Mouse (Mus musculus) kidney, embryonic 14.5 days (tissue): ENCODE results near the gene Ufc1. TPM values are rescaled to one million over a fixed set of nuclear protein-coding genes. Genes with fewer than 3 reads are reported as not detected.

Experiments used
- ATAC-seq: fragments of 200-750 bp; cut with Nextera tagmentation; 2 replicates; pipeline ENCODE4 v1.8.0; 2017; ENCODE audit warnings: moderate number of reproducible peaks, mild to moderate bottlenecking, moderate TSS enrichment, moderate library complexity; ENCODE audit not compliant: low FRiP score, low TSS enrichment
- H3K27ac ChIP-seq: fragments of 300-500 bp; sonication (generic); 2 replicates; pipeline ENCODE4 v1.5.1; 2014; ENCODE audit warnings: low read depth, mild to moderate bottlenecking, low read length, moderate library complexity, mixed read lengths
- H3K27me3 ChIP-seq: fragments of 300-500 bp; sonication (generic); 2 replicates; pipeline ENCODE4 v1.6.1; 2014; ENCODE audit warnings: mild to moderate bottlenecking, low read length; ENCODE audit not compliant: control insufficient read depth, insufficient read depth
- H3K36me3 ChIP-seq: fragments of 300-500 bp; sonication (generic); 2 replicates; pipeline ENCODE4 v1.6.1; 2014; ENCODE audit warnings: low read length, mixed read lengths; ENCODE audit not compliant: control insufficient read depth, insufficient read depth
- H3K4me1 ChIP-seq: fragments of 300-500 bp; sonication (generic); 2 replicates; pipeline ENCODE4 v1.6.1; 2014; ENCODE audit warnings: low read length, mixed read lengths; ENCODE audit not compliant: control insufficient read depth, insufficient read depth
- H3K4me2 ChIP-seq: fragments of 300-500 bp; sonication (generic); replicated peaks from 2 replicates; pipeline ENCODE4 v1.6.1; 2014; ENCODE audit warnings: low read depth, mild to moderate bottlenecking, low read length
- H3K4me3 ChIP-seq: fragments of 300-500 bp; sonication (generic); 2 replicates; pipeline ENCODE4 v1.5.1; 2014; ENCODE audit warnings: mild to moderate bottlenecking, low read length
- H3K9ac ChIP-seq: fragments of 300-500 bp; sonication (generic); 2 replicates; pipeline ENCODE4 v1.6.1; 2014; ENCODE audit warnings: low read depth, mild to moderate bottlenecking, low read length, moderate library complexity
- H3K9me3 ChIP-seq: fragments of 300-500 bp; sonication (generic); 2 replicates; pipeline ENCODE4 v1.6.1; 2016; ENCODE audit warnings: low read length; ENCODE audit not compliant: control insufficient read depth
- WGBS: fragments of 180-500 bp; shearing (Covaris S2); extraction: QIAGEN DNeasy Blood & Tissue Kit; methylation state at CpG from one replicate; pipeline ENCODE4 v1.1.7; 2014; 5-methylcytosine and 5-hydroxymethylcytosine counted together
- polyA plus RNA-seq: library from polyadenylated mRNA; unstranded; fragments of >200 nt; fragmentation: Nextera tagmentation; extraction: Ambion mirVana; gene quantifications from 2 replicates; pipeline ENCODE4 v1.2.1, GENCODE M21; 2014

Ufc1 gene
- polyA plus RNA-seq, 1 experiment from 2014 or later: 114 TPM

- Histone ChIP-seq H3K4me1 (peaks cover 13% of the 10 kb centered on the region; the same call in 1 of the 2 replicates), H3K27me3 (no peaks in the 10 kb centered on the region), H3K27ac (no peak overlapping the region), H3K4me2 (no peak overlapping the region), H3K4me3 (no peak overlapping the region), H3K9ac (no peak overlapping the region), H3K36me3 (peaks cover 60% of the 10 kb centered on the region), H3K9me3 (no peaks in the 10 kb centered on the region)
- WGBS: 90% methylated on average over 8 of the region's 8 CpGs
- ATAC-seq: no peak
Observed at GRCm38 (mm10) chr1:171278436-171278835, 16.4 kb downstream of the Ufc1 start.

- no peaks in the 10 kb centered on the region for H3K9me3 ChIP-seq
- H3K9ac ChIP-seq: no peak overlapping the region
- peaks cover 13% of the 10 kb centered on the region; the same call in 1 of the 2 replicates for H3K4me1 ChIP-seq
- WGBS: 92% methylated on average over 10 of the region's 10 CpGs
- no peak overlapping the region for H3K27ac ChIP-seq
- no peaks in the 10 kb centered on the region for H3K27me3 ChIP-seq
- H3K36me3 ChIP-seq: peaks cover 59% of the 10 kb centered on the region
- H3K4me2 ChIP-seq: no peak overlapping the region
- ATAC-seq: no peak
- no peak overlapping the region for H3K4me3 ChIP-seq
Observed at GRCm38 (mm10) chr1:171277736-171278135, 17.1 kb downstream of the Ufc1 start.

GRCm38 (mm10) chr1:171276110-171276748 is 18.6 kb downstream of the Ufc1 start:
- no peaks in the 10 kb centered on the region for H3K9me3 ChIP-seq
- no peak overlapping the region for H3K4me2 ChIP-seq
- no peaks in the 10 kb centered on the region for H3K27me3 ChIP-seq
- no peak for ATAC-seq
- H3K27ac ChIP-seq: no peak overlapping the region
- no peak overlapping the region for H3K9ac ChIP-seq
- 90% methylated on average over 14 of the region's 14 CpGs for WGBS
- no peak overlapping the region for H3K4me3 ChIP-seq
- H3K4me1 ChIP-seq: peaks cover 14% of the 10 kb centered on the region
- H3K36me3 ChIP-seq: peaks cover 56% of the 10 kb centered on the region

GRCm38 (mm10) chr1:171275144-171275734 is 19.6 kb downstream of the Ufc1 start:
- Histone ChIP-seq H3K9me3 (no peaks in the 10 kb centered on the region), H3K27me3 (no peaks in the 10 kb centered on the region), H3K36me3 (peaks cover 56% of the 10 kb centered on the region), H3K9ac (no peak overlapping the region), H3K4me3 (no peak overlapping the region), H3K4me1 (peaks cover 18% of the 10 kb centered on the region), H3K27ac (no peak overlapping the region), H3K4me2 (no peak overlapping the region)
- WGBS: 86% methylated on average over 11 of the region's 11 CpGs
- no peak for ATAC-seq

GRCm38 (mm10) chr1:171274171-171274570 is 20.7 kb downstream of the Ufc1 start:
- Histone ChIP-seq H3K36me3 (peaks cover 56% of the 10 kb centered on the region), H3K9me3 (no peaks in the 10 kb centered on the region), H3K4me3 (no peak overlapping the region), H3K27me3 (no peaks in the 10 kb centered on the region), H3K9ac (no peak overlapping the region), H3K4me2 (no peak overlapping the region), H3K4me1 (peaks cover 9% of the 10 kb centered on the region), H3K27ac (no peak overlapping the region)
- no peak for ATAC-seq
- 89% methylated on average over 12 of the region's 12 CpGs for WGBS

GRCm38 (mm10) chr1:171272086-171272485 is 22.7 kb downstream of the Ufc1 start:
- Histone ChIP-seq H3K4me2 (no peak overlapping the region), H3K36me3 (peaks cover 47% of the 10 kb centered on the region), H3K4me1 (peaks cover 9% of the 10 kb centered on the region), H3K27me3 (no peaks in the 10 kb centered on the region), H3K9me3 (no peaks in the 10 kb centered on the region), H3K27ac (no peak overlapping the region), H3K9ac (no peak overlapping the region; the same call in 1 of the 2 replicates), H3K4me3 (no peak overlapping the region)
- no peak for ATAC-seq
- WGBS: 92% methylated on average over 3 of the region's 3 CpGs

GRCm38 (mm10) chr1:171271622-171272021 is 23.2 kb downstream of the Ufc1 start:
- Histone ChIP-seq H3K4me3 (no peak overlapping the region), H3K9me3 (no peaks in the 10 kb centered on the region), H3K4me1 (peaks cover 9% of the 10 kb centered on the region), H3K36me3 (peaks cover 42% of the 10 kb centered on the region), H3K27ac (no peak overlapping the region), H3K9ac (no peak overlapping the region; the same call in 1 of the 2 replicates), H3K27me3 (no peaks in the 10 kb centered on the region), H3K4me2 (peak overlapping the region; percentile 91; the same call in 1 of the 2 replicates)
- 74% methylated on average over 10 of the region's 10 CpGs for WGBS
- ATAC-seq: no peak

- Histone ChIP-seq H3K36me3 (peaks cover 38% of the 10 kb centered on the region), H3K9ac (peak overlapping the region; percentile 80), H3K9me3 (no peaks in the 10 kb centered on the region), H3K4me3 (peak overlapping the region; percentile 87), H3K27me3 (no peaks in the 10 kb centered on the region), H3K4me2 (peak overlapping the region; percentile 91), H3K4me1 (peaks cover 9% of the 10 kb centered on the region), H3K27ac (peak overlapping the region; percentile 55; the same call in 1 of the 2 replicates)
- 40% methylated on average over 9 of the region's 9 CpGs for WGBS
- ATAC-seq: no peak
Observed at GRCm38 (mm10) chr1:171271196-171271595, 23.6 kb downstream of the Ufc1 start.

GRCm38 (mm10) chr1:171270573-171270900 is 24.3 kb downstream of the Ufc1 start:
- peak overlapping the region; percentile 55 for H3K27ac ChIP-seq
- peak overlapping the region; percentile 80 for H3K9ac ChIP-seq
- 1% methylated on average over 15 of the region's 19 CpGs for WGBS
- no peaks in the 10 kb centered on the region for H3K9me3 ChIP-seq
- H3K27me3 ChIP-seq: no peaks in the 10 kb centered on the region
- peaks cover 9% of the 10 kb centered on the region for H3K4me1 ChIP-seq
- H3K36me3 ChIP-seq: peaks cover 32% of the 10 kb centered on the region
- H3K4me3 ChIP-seq: peak overlapping the region; percentile 87
- ATAC-seq: peak; percentile 88
- H3K4me2 ChIP-seq: peak overlapping the region; percentile 91
